Mouse (Mus musculus): Measurements from ENCODE around the gene Ankzf1.

GRCm38 (mm10) chr1:75147411-75148135, 44.4 kb upstream of the Ankzf1 start:
- TF ChIP-seq MAX (IDR thresholded peaks at IDR 0.05; ENCODE audit: low read depth) (no peak), MYOG (IDR thresholded peaks at IDR 0.05; ENCODE audit: control insufficient read depth in 1 of 3, insufficient read depth in 1 of 3, insufficient read length in 2 of 3, low read depth in 2 of 3) (no peak), TCF12 (IDR thresholded peaks at IDR 0.05; ENCODE audit: insufficient read depth, poor library complexity, severe bottlenecking) (no peak), USF1 (IDR thresholded peaks at IDR 0.05; ENCODE audit: low read depth) (no peak), CEBPB (IDR thresholded peaks at IDR 0.05; ENCODE audit: insufficient read depth, poor library complexity, severe bottlenecking) (no peak), POLR2A (IDR thresholded peaks at IDR 0.05; ENCODE audit: insufficient read length, low read depth) (no peak), E2F4 (IDR thresholded peaks at IDR 0.05; ENCODE audit: insufficient read depth) (no peak), POLR2AphosphoS2 (IDR thresholded peaks at IDR 0.05; ENCODE audit: insufficient read length, low read depth) (no peak), MYOD1 (IDR thresholded peaks at IDR 0.05; ENCODE audit: control insufficient read depth in 1 of 3, insufficient read length in 2 of 3, low read depth in 2 of 3) (no peak)

Data from myocyte (in vitro differentiated cells).